Mouse (Mus musculus) gastrocnemius, postnatal 14 days (tissue): ENCODE measurements at regions not wholly inside any gene's neighbourhood (a gene's known extent, or its start where the extent isn't known, plus 50 kb on each side); places are given as distances from the start of the nearest gene placed in this dataset.
"Not testable (repeated sequence)": the region's sequence is repeated elsewhere in the genome, so short reads cannot be mapped to it uniquely, and the experiment has no call there.

Experiments used
- DNase-seq: peaks from one replicate; pipeline ENCODE4 v3.0.0; 2021; ENCODE audit warnings: mixed read lengths
- intact Hi-C: fragments of 180-260 bp; cut with DNase I; formaldehyde crosslinking; loops from one replicate; pipeline ENCODE4 v1.15.1; 2025; ENCODE audit warnings: low total_unique reads

DNA sequence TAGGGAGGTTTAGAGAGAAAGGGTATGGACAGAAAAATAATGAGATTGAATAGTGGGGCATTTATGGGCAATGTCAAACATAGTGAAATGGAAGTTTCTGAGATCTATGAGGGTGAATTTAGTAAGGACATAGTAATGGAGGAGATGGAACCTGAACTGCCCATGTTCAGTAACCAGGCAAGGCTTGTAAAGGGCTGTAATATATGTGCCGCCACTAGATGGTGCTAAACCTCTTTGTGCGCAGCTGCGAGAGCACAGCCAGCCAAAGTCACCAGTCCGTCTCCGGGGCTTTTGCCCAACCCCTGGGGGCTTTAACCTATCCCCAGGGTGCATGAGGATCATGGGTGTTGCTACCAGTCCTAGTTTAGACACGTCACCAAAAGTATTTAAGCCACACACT, 77.7 kb upstream of the Vmn2r25 start:
- not testable (repeated sequence) for DNase-seq
- intact Hi-C loops: loop anchor here (10.0 kb wide), 1 partner anchor 334 kb away; no protein-coding TSS in a partner anchor

DNA sequence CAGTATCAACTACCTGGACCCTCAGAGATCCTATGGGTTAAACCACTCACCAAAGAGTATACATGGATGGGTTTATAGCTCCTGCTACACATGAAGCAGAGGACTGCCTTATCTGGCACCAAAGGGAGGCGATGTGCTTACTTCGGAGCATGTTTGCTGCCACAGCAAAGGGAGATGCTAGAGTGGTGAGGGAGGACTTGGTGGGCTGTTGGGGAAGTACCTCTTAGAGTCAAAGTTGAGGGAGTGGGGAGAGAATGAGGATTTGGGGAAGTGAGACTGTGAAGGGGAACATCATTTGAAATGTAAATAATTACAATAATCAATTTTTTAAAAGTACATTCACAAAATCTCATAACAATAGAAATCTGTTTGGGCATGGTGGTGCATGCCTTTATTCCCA, 84.7 kb upstream of the Vmn2r25 start:
- intact Hi-C loops: loop anchor here (10.0 kb wide), 1 partner anchor 327 kb away; no protein-coding TSS in a partner anchor
- DNase-seq: no peak

DNA sequence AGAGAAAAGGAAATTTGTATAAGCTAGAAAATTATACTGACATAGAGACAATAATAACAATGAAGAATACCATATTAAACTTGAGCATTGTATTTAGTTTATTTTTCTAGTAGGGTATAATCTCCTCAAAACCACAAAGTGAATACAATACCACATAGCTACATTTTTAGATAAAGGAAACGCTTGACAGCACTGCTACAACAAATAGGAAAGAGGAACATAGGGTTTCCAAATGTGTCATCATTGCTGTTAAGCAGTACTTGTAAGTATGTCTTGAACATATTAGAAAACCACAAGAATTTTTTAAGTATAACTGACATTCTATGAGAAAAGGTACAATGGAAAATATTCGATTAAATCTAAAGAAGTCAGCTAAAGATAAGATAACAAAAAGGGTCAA, 63.0 kb upstream of the Vmn2r26 start:
- DNase-seq: no peak

DNA sequence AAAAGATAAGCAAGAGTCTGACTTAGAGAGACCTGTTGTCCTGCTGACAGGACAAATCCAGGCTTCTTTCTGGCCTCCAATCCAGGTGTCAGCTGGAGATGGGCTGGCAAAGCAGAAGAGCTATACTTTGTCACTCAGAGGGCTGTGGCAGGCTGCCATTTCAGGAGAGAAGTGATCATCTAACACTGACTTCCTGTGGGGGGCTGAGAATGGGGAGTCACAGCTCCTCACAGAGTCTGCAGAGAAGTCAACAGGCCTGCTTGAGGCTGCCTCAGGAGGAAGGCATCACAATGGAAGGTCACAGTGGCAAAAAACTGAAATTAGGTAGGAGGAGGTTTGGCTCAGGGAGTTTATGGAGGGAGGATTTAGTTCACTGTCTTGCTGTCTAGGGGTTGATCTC, 53.2 kb upstream of the Vmn2r26 start:
- no peak for DNase-seq
- intact Hi-C loops: no loop called here

More for the DNA sequence above, 63.0 kb upstream of the Vmn2r26 start:
- intact Hi-C loops: no loop called here
